In genomic region chr13:109350100-109350499, GRCm38 (mm10) we compare ENCODE assay signal across 18 mouse cellular contexts.
DNase-seq lines count a peak whose midpoint lies in the region; ATAC-seq lines count a peak whose summit lies in the region.
"Had no signal": no experiment of that assay in that cellular context is flagged by ENCODE, and none has a peak within 500 bp of the region (broad histone marks: within the 10 kb centered on the region; RNA-seq: fewer than 3 reads in every experiment).

No protein-coding gene starts in this region.

- H3K9me3 ChIP-seq in neural tube, embryonic 11.5 days (ENCODE audit: control insufficient read depth, low read length): no peaks in the 10 kb centered on the region
- H3K9me3 ChIP-seq in forebrain, embryonic 14.5 days (replicated peaks; ENCODE audit: control insufficient read depth, low read length): no peaks in the 10 kb centered on the region
- no peaks in the 10 kb centered on the region for H3K9me3 ChIP-seq in hindbrain, embryonic 13.5 days
- no peaks in the 10 kb centered on the region for H3K9me3 ChIP-seq in midbrain, embryonic 15.5 days
- H3K9me3 ChIP-seq: intestine, embryonic 15.5 days; limb, embryonic 15.5 days; stomach, embryonic 15.5 days had no signal

- no peak overlapping the region for H3K9ac ChIP-seq in neural tube, embryonic 11.5 days (ENCODE audit: low read length)
- H3K9ac ChIP-seq in forebrain, embryonic 14.5 days (ENCODE audit: low read length): no peak overlapping the region
- H3K9ac ChIP-seq in hindbrain, embryonic 13.5 days: no peak overlapping the region
- no peak overlapping the region for H3K9ac ChIP-seq in midbrain, embryonic 15.5 days
- H3K9ac ChIP-seq: intestine, embryonic 15.5 days; limb, embryonic 15.5 days; liver, postnatal 0 days; stomach, embryonic 15.5 days had no signal

- H3K27ac ChIP-seq in neural tube, embryonic 11.5 days (ENCODE audit: low read depth, low read length): no peak overlapping the region
- no peak overlapping the region for H3K27ac ChIP-seq in forebrain, embryonic 14.5 days (ENCODE audit: low read depth, low read length)
- peak overlapping the region; percentile 60; the same call in 1 of the 2 replicates for H3K27ac ChIP-seq in hindbrain, embryonic 13.5 days
- 0 out of 2 replicates have a peak overlapping the region, but pooled peaks have one; percentile 50 for H3K27ac ChIP-seq in midbrain, embryonic 15.5 days
- H3K27ac ChIP-seq: intestine, embryonic 15.5 days; limb, embryonic 15.5 days; stomach, embryonic 15.5 days had no signal

- no peaks in the 10 kb centered on the region for H3K4me1 ChIP-seq in neural tube, embryonic 11.5 days (ENCODE audit: control insufficient read depth, insufficient read depth, low read length)
- H3K4me1 ChIP-seq in forebrain, embryonic 14.5 days (ENCODE audit: control insufficient read depth, insufficient read depth, low read length): peaks cover 9% of the 10 kb centered on the region; the same call in 1 of the 2 replicates
- H3K4me1 ChIP-seq in hindbrain, embryonic 13.5 days (replicated peaks): peaks cover 12% of the 10 kb centered on the region
- H3K4me1 ChIP-seq in midbrain, embryonic 15.5 days: peaks cover 5% of the 10 kb centered on the region; the same call in 1 of the 2 replicates
- H3K4me1 ChIP-seq: intestine, embryonic 15.5 days; limb, embryonic 15.5 days; stomach, embryonic 15.5 days had no signal

- no peaks in the 10 kb centered on the region for H3K27me3 ChIP-seq in neural tube, embryonic 11.5 days (ENCODE audit: control insufficient read depth, insufficient read depth, low read length)
- H3K27me3 ChIP-seq in forebrain, embryonic 14.5 days (replicated peaks; ENCODE audit: control insufficient read depth, insufficient read depth, low read length): no peaks in the 10 kb centered on the region
- no peaks in the 10 kb centered on the region for H3K27me3 ChIP-seq in hindbrain, embryonic 13.5 days
- H3K27me3 ChIP-seq in midbrain, embryonic 15.5 days (replicated peaks): no peaks in the 10 kb centered on the region
- H3K27me3 ChIP-seq: intestine, embryonic 15.5 days; limb, embryonic 15.5 days; stomach, embryonic 15.5 days had no signal

- H3K4me2 ChIP-seq in neural tube, embryonic 11.5 days (ENCODE audit: low read depth): no peak overlapping the region
- no peak overlapping the region for H3K4me2 ChIP-seq in forebrain, embryonic 14.5 days (ENCODE audit: low read length)
- no peak overlapping the region for H3K4me2 ChIP-seq in hindbrain, embryonic 13.5 days
- peak overlapping the region; percentile 11; the same call in 1 of the 2 replicates for H3K4me2 ChIP-seq in midbrain, embryonic 15.5 days
- H3K4me2 ChIP-seq: intestine, embryonic 15.5 days; limb, embryonic 15.5 days; stomach, embryonic 15.5 days had no signal

- no peak overlapping the region for H3K4me3 ChIP-seq in neural tube, embryonic 11.5 days (ENCODE audit: low read depth, low read length)
- no peak overlapping the region for H3K4me3 ChIP-seq in forebrain, embryonic 14.5 days (ENCODE audit: low read depth, low read length)
- no peak overlapping the region for H3K4me3 ChIP-seq in hindbrain, embryonic 13.5 days
- H3K4me3 ChIP-seq in midbrain, embryonic 15.5 days: no peak overlapping the region
- H3K4me3 ChIP-seq: intestine, embryonic 15.5 days; limb, embryonic 15.5 days; stomach, embryonic 15.5 days had no signal

- WGBS in neural tube, embryonic 11.5 days: 60% methylated on average over 7 of the region's 7 CpGs
- WGBS in forebrain, embryonic 14.5 days: 35% methylated on average over 7 of the region's 7 CpGs
- 30% methylated on average over 7 of the region's 7 CpGs for WGBS in hindbrain, embryonic 13.5 days
- 30% methylated on average over 7 of the region's 7 CpGs for WGBS in midbrain, embryonic 15.5 days

- DNase-seq in neural tube, embryonic 11.5 days (ENCODE audit: low spot score): peak; percentile 42
- DNase-seq in neural tube, embryonic 10.5 days (ENCODE audit: extremely low spot score, low spot score): no peak
- peak; percentile 60 for DNase-seq in forebrain, embryonic 14.5 days (ENCODE audit: low spot score)
- no peak for DNase-seq in kidney, adult 11 months
- no peak for DNase-seq in ovary, postnatal 14 days (ENCODE audit: low spot score)
- DNase-seq in heart, adult 11 months: no peak
- DNase-seq: adrenal gland, postnatal 14 days; cerebellum, adult 9-11 months; kidney, postnatal 10 days; liver, postnatal 0 days; lung, postnatal 4 days; thymus, postnatal 25 days had no signal

- ATAC-seq in neural tube, embryonic 11.5 days (ENCODE audit: insufficient read depth, low FRiP score, low TSS enrichment): no peak
- ATAC-seq in forebrain, embryonic 14.5 days: peak; percentile 83
- ATAC-seq in hindbrain, embryonic 13.5 days (ENCODE audit: low FRiP score): peak; percentile 89
- ATAC-seq in midbrain, embryonic 15.5 days (replicated peaks): peak; percentile 59; the same call in 1 of the 2 replicates
- ATAC-seq: CD4-positive, CD25-positive, alpha-beta regulatory T cell, adult 4 months; intestine, embryonic 15.5 days; liver, postnatal 0 days had no signal

- H3K36me3 ChIP-seq in neural tube, embryonic 11.5 days (ENCODE audit: control insufficient read depth, insufficient read depth, low read length): no peaks in the 10 kb centered on the region
- no peaks in the 10 kb centered on the region for H3K36me3 ChIP-seq in forebrain, embryonic 14.5 days (ENCODE audit: control insufficient read depth, insufficient read depth, low read length)
- H3K36me3 ChIP-seq in hindbrain, embryonic 13.5 days: no peaks in the 10 kb centered on the region
- H3K36me3 ChIP-seq in midbrain, embryonic 15.5 days (replicated peaks): no peaks in the 10 kb centered on the region
- H3K36me3 ChIP-seq: intestine, embryonic 15.5 days; limb, embryonic 15.5 days; stomach, embryonic 15.5 days had no signal

Comparison
In these comparisons a context has a peak if more than half of its experiments do, and no peak if none do; other contexts are left out.
1. DNase-seq: peak in neural tube, embryonic 11.5 days (single experiment) and forebrain, embryonic 14.5 days (single experiment); none in neural tube, embryonic 10.5 days (single experiment), kidney, adult 11 months (single experiment), ovary, postnatal 14 days (single experiment) and heart, adult 11 months (single experiment).
2. H3K27ac ChIP-seq: peak in hindbrain, embryonic 13.5 days (single experiment) and midbrain, embryonic 15.5 days (single experiment); none in neural tube, embryonic 11.5 days (single experiment) and forebrain, embryonic 14.5 days (single experiment).